Mouse (Mus musculus): Measurements from ENCODE around the gene Rfwd3. TPM values are rescaled to one million over a fixed set of nuclear protein-coding genes. Genes with fewer than 3 reads are reported as not detected.
"Not testable (repeated sequence)": the region's sequence is repeated elsewhere in the genome, so short reads cannot be mapped to it uniquely, and the experiment has no call there.

Rfwd3 gene
- total RNA-seq, 2 experiments from 2014 or later = 20.2 to 20.5 TPM

DNA sequence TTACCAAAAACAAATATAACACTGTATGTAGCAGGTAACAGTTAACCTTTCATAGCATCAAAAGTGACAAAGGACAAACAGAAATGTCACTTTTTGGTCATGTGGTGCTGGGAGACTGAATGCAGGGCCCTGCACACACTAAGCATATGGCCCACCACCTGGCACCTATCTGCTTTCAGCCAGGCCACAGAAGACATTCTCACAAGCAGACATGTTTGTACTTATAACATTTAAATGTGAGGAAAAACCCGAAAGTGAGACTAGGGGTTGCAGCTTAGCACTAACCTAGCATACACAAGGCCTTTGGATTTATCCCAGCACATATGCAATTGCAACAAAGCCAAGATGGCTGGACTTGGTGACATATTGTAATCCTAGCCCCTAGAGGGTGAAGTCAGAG lies 2.0 kb downstream of the Rfwd3 start:
- intact Hi-C loops (cut with DNase I) = no loop called here
- no peak for DNase-seq (ENCODE audit: low spot score in 2 of 2)

DNA sequence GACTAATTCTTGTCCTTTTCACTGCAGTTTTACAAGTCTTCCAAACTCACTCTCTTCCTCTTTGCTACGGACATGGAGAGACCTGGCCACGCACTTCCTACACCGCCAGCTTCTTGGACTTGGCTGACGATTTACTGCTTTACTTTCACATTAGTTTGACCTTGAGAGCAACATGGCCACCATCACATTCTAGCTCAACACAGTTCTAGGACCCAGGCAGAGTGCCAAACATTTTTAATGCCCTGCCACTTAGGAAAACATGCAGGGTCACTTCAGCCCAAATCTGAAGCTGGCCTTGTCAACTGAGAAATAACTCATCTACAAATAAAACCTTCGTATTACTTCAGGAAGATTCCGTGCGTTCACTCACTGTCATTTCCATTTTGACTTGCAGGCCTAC lies 8.3 kb downstream of the Rfwd3 start:
- DNase-seq (ENCODE audit: low spot score in 2 of 2) = no peak
- intact Hi-C loops (cut with DNase I) = no loop called here

DNA sequence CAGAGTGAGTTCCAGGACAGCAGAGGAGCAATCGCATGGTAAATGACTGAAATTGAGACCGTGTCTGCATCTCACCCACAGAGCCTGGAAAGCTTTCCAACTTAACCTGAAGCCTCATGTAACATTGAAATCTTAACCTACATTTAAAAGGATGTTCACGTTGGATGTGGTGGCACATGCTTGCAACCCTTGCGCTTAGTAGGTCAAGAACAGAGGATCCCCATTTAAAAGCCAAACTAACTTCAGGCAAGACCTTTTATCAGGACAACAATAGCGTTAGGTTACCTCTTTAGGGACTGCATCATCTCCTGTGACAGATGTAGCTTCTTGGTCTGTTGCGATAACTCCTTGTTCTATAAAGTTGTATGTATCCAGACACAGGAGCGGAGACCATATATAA lies 9.4 kb downstream of the Rfwd3 start:
- intact Hi-C loops (cut with DNase I) = no loop called here

DNA sequence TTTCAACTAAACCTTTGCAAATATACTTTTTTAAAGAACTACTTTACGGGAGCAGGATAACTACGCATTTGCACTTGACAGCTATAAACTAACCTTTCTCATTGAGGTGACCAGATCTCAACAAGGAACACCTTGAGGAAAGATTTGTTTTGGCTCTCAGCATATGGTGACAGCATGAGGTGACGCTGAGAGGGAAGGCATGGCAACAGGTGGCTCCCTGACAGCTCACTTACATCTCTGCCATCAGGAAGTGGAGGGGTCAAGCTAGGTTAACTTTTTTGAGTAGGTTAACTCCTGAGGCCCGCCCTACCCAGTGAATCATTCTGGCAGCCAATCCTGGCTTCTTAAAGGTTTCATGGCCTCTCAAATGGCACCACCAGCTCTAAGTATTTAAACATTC lies 14.4 kb downstream of the Rfwd3 start:
- intact Hi-C loops (cut with DNase I) = no loop called here

More for the DNA sequence above, 9.4 kb downstream of the Rfwd3 start:
- no peak for DNase-seq (ENCODE audit: low spot score in 2 of 2)

DNA sequence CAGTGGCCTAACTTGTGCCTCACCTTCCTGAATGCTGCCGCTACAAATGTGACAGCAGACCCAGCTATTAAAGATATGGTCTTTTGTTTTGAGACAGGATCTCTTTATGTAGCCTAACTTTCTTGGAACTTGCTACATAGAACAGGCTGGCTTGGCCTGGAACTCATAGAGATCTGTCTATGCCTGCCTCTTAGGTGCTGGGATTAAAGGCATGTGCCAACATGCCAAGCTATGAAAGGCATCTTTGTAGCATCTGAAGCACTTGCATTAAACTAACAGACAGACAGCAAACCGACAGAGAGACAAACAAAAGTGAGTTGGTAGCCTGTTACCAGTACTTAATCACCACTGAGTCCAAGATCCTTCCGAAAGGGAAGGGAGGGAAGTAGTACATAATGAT lies 17.9 kb downstream of the Rfwd3 start:
- DNase-seq (ENCODE audit: low spot score in 2 of 2) = no peak
- intact Hi-C loops (cut with DNase I) = no loop called here

More for the DNA sequence above, 14.4 kb downstream of the Rfwd3 start:
- DNase-seq (ENCODE audit: low spot score in 2 of 2) = no peak

DNA sequence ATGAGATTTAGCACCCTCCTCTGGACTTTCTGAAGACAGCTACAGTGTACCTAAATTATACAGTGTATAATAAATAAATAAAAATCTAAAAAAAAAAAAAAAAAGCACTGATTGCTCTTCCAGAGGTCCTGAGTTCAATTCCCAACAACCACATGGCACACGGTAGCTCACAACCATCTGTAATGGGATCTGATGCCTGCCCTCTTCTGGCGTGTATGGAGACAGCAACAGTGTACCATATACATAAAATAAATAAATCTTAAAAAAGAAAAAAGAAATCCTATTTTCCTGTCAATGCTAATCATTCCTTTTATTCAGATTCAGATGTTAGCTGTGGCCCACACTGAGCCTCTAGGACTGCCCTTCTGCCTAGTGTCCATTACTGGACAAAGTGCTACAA lies 31.7 kb downstream of the Rfwd3 start:
- DNase-seq (ENCODE audit: low spot score in 2 of 2) = no peak
- intact Hi-C loops (cut with DNase I) = no loop called here

DNA sequence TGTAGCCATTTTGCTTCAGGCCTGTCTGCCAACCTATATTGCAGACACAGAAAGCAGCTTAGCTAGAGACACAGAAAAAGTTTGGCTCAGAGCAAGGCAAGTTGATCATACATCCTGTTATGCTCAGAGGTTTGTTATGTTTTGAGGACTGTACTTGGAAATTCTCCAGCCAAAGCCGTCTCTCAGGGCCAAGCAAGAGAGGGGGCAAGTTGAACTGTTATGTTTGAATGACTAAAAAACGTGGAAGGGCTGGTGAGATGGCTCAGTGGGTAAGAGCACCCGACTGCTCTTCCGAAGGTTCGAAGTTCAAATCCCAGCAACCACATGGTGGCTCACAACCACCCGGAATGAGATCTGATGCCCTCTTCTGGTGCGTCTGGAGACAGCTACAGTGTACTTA lies 33.9 kb downstream of the Rfwd3 start:
- DNase-seq (ENCODE audit: low spot score in 2 of 2); intact Hi-C loops (cut with DNase I): not testable (repeated sequence)

DNA sequence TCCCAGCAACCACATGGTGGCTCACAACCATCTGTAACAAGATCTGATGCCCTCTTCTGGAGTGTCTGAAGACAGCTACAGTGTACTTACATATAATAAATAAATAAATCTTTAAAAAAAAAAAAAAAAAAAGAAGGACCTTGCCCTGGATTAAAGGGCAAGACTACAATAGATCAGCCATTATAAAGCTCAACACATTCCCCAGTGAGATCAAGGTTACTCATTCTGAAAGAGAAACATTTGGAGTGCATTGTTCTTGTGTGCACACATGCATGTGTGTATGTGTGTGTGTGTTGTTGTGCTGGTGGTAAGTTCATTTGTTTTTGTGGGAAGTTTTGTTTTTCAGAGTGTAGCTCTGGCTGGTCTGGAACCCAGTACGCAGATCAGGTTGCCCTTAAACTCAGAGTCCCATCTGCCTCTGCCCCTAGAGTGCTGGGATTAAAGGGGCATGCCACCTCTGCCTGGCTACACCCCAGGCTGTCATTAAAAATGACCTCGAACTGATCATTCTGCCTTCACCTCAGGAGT lies 35.3 kb downstream of the Rfwd3 start:
- intact Hi-C loops (cut with DNase I) = no loop called here
- no peak for DNase-seq (ENCODE audit: low spot score in 2 of 2)

DNA sequence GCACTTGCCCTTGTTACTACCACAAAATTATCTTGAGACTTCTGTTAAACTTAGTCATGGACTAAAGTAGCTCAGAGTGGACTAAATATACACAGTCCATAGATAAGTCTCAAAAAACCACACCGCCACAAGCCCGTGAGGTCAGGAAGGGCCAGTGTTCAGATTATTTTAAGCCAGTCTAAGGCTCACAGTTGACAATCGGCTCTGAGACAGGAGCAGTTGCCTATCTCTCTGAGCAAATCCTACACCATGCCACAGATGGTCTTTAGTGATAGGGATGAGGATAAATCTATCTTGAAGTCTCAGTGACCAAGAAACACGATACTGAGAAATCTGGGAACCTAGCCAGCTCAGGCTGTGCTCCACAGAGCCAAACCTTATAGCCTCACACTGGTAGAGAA lies 38.0 kb downstream of the Rfwd3 start:
- no peak for DNase-seq (ENCODE audit: low spot score in 2 of 2)
- intact Hi-C loops (cut with DNase I) = no loop called here

DNA sequence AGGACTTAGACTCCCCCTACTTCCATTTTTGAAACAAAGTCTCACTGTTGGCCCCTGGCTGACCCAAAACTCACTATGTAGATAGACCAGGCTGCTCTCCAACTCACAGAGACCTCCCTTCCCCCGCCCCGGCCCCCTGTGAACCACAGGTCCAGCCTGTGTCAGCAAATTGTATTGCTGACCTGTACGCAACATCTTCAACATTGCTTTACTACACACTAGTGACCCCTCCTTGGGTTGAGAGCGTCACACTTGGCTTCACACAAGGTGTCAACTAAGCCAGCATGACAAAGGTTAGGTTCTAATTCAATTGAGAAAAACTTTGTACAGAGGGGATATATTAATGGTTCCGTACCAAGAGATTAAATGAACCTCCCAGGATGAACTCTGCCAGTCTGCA lies 39.8 kb downstream of the Rfwd3 start:
- no peak for DNase-seq (ENCODE audit: low spot score in 2 of 2)
- intact Hi-C loops (cut with DNase I) = no loop called here

DNA sequence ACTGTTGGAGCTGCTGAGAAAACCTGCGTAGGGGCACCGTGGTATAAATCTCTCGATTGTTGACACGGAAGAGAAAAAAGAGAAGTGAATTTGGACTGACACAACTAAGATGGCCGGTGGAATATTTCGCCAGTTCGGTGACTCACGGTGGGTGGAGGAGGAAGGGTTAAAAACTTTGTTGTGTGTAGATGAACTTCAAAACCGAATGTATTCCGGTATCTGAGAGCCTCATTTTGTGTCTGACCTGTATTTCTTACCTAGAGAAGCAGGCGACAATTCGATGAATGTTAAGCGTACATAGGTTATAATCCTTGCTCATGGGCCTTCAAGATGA lies 40.6 kb downstream of the Rfwd3 start:
- intact Hi-C loops (cut with DNase I) = loop anchor here (2.0 to 5.0 kb wide), 2 partner anchors 57 to 75 kb away; no protein-coding TSS in a partner anchor
- no peak for DNase-seq (ENCODE audit: low spot score in 2 of 2)

DNA sequence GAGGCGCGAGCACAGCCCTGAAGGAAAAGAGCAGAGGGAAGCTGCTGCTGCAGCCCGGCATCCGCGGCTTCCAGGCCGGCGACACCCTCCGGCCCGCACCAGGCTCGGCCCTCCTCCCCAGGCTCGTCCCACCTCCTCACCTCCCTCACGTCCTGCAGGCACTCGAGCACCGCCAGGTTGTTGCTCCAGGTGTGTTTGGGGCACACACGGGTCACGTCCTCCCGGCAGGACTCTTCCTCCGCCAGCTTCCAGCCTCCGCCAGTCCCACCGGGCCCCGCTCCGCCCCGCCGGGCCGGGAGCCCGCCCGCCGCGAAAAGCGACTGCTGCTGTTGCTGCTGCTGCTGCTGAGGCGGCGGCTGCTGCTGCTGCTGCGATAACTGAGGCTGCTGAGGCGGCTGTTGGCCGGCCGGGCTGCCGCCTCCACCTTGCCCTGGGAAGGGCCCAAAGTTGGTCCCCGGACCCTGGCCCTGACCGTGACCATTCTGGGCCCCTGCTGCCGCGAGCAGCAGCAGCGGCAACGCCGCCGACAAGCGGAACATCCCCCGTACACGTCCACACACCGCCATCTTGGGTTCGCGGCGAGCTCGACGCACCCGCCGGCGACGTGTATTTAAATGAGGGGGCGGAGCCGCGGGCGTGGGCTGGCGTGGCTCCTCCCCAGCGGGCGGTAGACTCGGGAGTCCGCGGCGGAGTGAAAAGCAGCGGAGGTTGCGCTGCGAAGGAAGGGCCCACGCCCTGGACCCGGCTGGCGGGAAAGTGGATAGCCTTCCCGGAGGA lies 41.2 kb downstream of the Rfwd3 start, which contains the start of gene Glg1:
Glg1 (minus strand) TSS at position 586 of the 777 bp plus-strand sequence.
- intact Hi-C loops (cut with DNase I) = loop anchor here (2.0 to 5.0 kb wide), 2 partner anchors 57 to 74 kb away; no protein-coding TSS in a partner anchor
- DNase-seq (ENCODE audit: low spot score in 2 of 2) = peak; percentile 91 to 93

DNA sequence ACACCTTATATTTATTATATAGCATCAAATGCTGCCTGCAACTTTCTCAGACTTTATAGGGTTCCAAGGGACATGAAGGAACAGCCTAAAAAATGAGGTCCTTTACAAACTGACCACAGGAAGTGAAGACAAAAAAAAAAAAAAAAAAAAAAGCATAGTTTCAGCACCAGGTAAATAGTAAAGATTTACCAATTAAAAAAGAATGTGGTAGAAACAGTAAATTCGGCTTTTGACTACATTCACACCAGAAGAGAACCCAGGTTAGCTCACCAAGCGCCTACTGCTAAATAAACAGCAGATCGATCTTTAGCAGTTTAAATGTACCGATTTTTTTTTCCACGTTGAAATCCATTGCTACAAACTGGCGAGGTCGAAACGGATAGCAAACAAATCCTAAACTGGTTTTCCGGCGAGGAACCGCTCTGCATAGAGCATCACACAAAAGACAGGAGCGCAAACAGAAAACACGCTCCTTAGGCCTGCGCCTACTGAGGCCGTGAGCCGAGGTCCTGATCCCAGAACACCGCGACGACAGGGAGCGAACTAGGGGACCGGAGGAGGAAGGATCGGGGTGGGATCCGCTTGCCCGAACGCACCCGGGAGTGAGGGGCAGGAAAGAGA lies 41.9 kb downstream of the Rfwd3 start:
- no peak for DNase-seq (ENCODE audit: low spot score in 2 of 2)
- intact Hi-C loops (cut with DNase I) = loop anchor here (2.0 to 5.0 kb wide), 2 partner anchors 56 to 73 kb away; no protein-coding TSS in a partner anchor

DNA sequence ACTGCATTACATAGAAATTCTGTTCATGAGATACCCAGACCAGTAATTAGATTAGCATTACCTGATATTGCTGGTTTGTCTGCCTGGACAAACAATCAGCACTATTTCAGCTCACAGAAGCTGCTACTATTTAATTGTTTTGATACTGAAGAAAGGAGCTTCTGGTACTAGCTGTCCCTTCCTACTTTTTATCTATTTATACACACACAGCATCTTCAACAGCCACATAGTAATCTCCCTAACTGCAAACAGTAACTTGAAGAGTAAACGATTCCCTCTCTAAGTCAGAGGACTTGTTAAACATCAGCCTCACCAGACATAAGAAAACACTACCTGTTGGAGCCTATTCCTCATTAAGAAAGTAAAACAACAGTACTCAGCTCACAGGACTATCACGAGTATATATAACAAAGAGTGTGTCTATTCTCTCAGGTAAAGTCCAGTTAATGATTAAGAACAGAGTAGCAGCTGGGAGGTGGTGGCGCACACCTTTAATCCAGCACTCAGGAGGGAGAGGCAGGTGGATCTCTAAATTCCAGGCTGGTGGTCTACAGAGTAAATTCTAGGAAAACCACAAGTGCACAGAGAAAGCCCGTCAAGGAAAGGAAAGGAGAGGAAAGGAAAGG lies 47.4 kb downstream of the Rfwd3 start:
- intact Hi-C loops (cut with DNase I) = no loop called here
- no peak for DNase-seq (ENCODE audit: low spot score in 2 of 2)

DNA sequence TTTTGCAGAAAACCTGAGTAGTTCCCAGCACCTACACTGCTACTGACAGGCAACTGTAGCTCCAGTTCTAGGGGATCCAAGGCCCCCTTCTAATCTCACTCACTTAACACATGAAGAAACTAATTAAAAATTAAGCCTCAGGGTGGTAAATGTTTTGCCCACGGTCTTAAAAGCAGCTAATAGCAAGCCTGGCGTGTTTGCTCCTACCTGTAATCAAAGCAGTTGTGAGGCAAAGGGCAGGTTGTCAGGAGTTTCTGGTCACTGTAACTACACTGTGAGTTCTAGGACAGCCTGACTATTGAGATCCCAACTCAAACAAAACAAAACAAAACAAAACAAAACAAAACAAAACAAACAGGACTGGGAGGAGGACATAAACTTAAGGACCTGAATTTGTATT lies 49.9 kb downstream of the Rfwd3 start:
- intact Hi-C loops (cut with DNase I) = no loop called here
- no peak for DNase-seq (ENCODE audit: low spot score in 2 of 2)

DNA sequence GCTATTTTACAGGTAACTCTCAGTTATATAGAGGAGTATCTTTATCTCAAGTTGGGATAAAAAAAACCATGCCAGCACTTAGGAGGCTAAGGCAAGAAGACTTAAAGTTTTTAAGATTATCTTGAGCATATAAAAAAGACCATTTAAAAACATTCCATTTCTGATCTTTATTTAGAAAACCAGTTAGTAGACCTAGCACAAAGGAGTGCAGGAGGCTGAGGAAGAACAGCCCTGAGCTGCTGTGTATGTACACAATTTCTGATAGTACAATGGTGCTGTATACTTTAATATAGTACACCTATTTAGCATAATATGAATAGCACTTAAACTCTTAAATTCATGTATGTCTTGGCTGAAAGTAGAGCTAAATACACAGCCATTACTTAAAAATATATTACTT lies 51.9 kb downstream of the Rfwd3 start:
- intact Hi-C loops (cut with DNase I) = no loop called here
- DNase-seq (ENCODE audit: low spot score in 2 of 2) = no peak

DNA sequence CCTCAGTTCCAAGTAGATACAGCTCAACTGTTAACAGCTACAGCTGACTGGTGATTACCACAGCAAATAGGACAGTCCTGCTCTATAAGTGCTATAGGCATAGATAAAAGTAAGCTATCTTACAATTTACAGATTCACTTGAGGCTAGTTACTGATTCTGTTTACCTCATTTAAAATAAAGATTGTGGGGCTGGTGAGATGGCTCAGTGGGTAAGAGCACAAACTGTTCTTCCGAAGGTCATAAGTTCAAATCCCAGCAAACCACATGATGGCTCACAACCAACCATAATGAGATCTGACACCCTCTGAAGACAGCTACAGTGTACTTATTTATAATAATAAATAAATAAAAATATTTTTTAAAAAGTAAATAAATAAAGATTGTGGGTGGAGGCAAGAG lies 53.2 kb downstream of the Rfwd3 start:
- DNase-seq (ENCODE audit: low spot score in 2 of 2); intact Hi-C loops (cut with DNase I): not testable (repeated sequence)

DNA sequence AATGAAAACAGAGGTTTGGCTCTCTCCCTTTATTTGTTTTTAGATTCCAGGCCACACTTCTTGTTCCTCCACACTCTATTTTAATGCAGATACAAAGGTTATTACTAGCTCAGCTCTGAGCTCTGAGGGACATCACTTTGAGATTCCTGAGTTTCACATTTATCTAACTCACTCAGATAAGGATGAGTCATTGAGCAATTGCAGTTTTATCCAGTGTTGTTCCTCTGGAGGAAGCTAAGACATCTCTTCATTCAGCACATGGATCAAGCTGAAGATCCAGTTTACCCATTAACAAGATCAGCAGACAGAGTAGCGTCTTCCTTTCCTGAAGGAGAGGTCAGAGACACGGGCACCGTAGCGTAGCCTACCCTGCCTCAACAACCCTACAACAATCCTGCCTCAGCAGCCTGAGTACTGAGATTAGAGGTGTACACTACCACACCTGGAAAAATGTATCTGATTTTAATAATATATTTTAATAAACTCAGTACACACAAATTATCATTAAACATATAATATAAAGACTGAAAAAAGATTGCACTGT lies 53.7 kb downstream of the Rfwd3 start:
- intact Hi-C loops (cut with DNase I) = no loop called here
- DNase-seq (ENCODE audit: low spot score in 2 of 2) = no peak

DNA sequence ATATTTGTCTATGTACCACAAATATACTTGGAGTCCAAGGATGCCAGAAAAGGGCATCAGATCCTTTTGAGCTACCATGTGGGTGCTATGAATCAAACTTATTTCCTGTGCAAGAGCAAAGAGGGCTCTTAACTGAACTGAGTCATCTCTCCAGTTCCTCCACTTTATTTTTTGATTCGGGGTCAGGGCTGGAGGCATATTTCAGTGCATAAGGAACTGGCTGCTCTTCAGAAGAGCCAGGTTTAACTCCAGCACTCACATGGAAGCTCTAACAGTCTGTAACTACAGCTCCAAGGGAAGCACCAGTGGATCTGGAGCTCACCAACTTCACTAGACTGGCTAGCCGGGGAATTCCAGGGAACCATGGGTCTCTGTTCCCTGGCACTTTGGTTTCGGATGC lies 62.7 kb downstream of the Rfwd3 start:
- intact Hi-C loops (cut with DNase I) = no loop called here
- DNase-seq (ENCODE audit: low spot score in 2 of 2) = no peak

DNA sequence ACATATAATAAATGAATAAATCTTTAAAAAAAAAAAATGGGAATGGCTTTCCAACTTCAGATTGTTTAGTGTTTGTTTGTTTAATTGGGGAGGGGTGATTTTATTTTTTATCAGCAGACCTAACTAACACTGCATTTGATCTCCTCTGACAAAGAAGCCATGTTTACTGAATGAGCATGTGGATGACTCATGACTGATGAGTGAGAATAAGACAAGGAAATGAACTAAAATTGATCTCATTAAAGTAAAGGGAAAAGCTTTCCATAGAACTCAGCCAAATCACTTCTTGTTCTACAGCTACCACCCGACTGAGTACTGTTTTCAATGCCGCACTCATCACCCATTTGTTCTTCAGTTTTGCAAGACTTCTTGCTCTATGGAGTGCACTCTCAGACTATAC lies 66.3 kb downstream of the Rfwd3 start:
- DNase-seq (ENCODE audit: low spot score in 2 of 2) = no peak
- intact Hi-C loops (cut with DNase I) = no loop called here

Data from left cerebral cortex, postnatal 36 days (tissue).